Mouse (Mus musculus) mouse embryonic stem cell (cell line): ENCODE data around the gene Kctd10.

ENCODE experiments used
- in situ Hi-C, 2 experiments: fragments of 300-500 bp; cut with MboI; formaldehyde crosslinking; loops; 1 replicate in 1 of 2; 3 replicates in 1 of 2; pipeline ENCODE4 v1.14.3; 2019 to 2020; ENCODE audit warnings: low sequenced_read_pairs in 2 of 2, low pct_unique_long_range_greater_than_20kb in 1 of 2, mixed read lengths in 1 of 2; ENCODE audit not compliant: unreplicated experiment in 1 of 2

The Kctd10 gene

GRCm38 (mm10) chr5:114380209-114381012 is at the start of gene Kctd10, which contains the start of gene Ube3b:
TSS of gene Kctd10 (minus strand) at chr5:114380508.
TSS of gene Ube3b (plus strand) at chr5:114380607.
- in situ Hi-C loops = no loop called here

DNA sequence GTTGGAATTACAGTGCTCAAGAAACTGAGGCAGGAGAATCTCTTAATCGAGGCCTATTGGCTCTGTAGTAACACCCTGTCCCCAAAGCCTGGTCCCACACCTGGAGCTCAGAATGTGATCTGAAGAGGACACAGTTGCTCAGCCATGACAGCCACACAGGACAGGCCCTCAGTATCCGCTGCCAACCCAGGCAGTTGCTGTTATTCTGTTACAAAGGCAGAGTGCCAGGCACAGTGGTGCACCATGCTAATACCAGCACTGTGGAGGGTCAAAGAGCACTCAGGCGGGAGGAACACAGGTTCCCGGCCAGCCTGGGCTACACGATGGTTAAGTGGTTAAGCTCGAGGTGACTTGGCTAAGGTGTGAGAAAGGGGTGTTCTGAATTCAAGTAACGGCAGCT is 49.5 kb upstream of the Kctd10 start:
- in situ Hi-C loops = no loop called here

- in situ Hi-C loops = no loop called here
These were observed 48.3 kb upstream of the Kctd10 start for GRCm38 (mm10) chr5:114428621-114429020.

GRCm38 (mm10) chr5:114426732-114427131 is 46.4 kb upstream of the Kctd10 start:
- in situ Hi-C loops = no loop called here

DNA sequence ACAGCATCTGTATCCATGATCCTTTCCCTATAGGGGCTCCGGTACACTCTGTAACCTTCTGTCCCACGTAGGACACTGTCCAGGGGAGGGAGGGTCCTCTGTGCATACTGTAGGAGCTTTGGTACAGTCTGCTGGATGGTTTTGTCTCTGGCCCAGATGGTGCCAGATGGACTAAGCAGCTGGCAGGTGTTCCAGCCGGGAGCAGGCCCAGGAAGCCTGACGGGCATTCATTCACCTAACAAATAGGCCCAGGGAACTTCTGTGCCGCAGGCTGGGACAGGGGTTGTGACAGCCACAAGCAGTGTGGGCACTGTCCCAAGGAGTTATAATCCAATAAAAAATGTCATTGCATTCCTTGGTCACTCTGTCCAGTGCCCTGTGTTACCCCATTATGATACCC is 43.7 kb upstream of the Kctd10 start:
- in situ Hi-C loops = no loop called here

DNA sequence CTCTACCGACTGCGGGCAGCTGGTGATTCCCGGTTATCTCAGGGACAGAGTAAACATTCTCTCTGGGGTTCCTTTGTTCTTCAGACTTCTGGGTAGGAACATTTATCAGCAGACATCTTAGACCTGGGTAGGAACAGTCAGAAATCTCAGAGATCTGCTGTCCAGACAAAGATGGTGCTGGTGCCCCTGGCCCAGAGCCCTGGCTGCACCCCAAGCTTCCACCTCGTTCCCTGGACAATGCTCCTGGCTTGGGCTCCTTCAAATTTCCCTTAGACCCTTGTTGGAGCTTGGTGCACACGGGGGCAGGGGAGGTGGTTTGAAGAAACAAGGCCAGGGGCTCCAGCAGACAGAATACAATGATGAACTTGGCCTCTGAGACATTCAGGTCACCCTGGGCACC is 42.3 kb upstream of the Kctd10 start:
- in situ Hi-C loops = no loop called here

- in situ Hi-C loops = no loop called here
These were observed 41.4 kb upstream of the Kctd10 start for GRCm38 (mm10) chr5:114421561-114422298.

- in situ Hi-C loops = no loop called here
These were observed 38.2 kb upstream of the Kctd10 start for GRCm38 (mm10) chr5:114418541-114418940.

DNA sequence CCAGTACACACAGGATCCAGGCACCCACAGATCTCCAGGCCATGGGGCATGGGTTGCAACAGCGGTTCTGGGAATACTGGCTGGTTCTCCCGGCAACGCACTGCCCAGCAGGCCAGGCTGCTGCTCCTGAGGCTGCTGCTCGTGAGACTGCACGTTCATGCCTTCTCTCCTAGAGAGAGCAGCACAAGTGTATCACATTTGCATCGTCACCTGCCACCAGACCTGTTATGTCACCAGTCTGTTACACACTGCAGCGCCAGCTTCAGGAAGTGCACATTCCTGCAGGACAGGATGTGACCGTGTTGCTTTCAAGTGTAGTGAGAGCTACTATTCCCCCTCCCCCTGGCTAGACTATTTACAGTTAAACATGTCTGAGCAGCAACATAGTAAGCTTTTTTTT is 36.5 kb upstream of the Kctd10 start:
- in situ Hi-C loops = no loop called here

- in situ Hi-C loops = no loop called here
These were observed 35.3 kb upstream of the Kctd10 start for GRCm38 (mm10) chr5:114415606-114416005.

DNA sequence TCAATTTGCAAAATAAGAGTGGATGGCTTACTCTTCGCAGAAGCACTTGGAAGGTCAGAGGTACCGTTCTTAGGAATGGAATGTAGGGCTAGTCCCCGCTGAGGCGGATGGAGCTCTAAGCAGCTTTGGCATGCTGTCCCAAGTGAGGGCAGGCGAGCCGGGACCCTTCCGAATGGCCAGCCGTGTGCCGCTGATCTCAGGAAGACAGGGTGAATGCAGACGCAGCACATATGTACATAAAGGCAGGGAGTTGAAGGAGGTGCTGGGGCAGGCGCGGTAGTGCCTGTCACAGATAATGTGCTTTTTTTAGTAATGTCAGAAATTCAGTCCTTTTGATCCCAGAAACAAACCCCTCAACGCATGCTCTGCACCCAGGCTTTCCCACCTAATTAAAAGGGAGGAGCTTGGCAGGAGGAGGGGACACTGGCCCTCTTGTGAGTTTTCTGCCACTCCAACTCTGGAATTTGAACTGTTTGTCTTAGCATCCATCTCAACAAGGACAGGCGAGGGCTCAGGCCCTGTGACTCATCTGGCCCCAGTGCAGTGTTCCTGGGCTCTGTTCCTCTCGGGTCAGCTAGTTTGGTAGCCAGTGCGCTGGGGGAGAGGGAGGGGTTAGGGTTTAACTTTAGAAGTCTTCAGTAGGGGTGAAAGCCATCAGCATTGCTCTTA is 32.9 kb upstream of the Kctd10 start:
- in situ Hi-C loops = no loop called here

- in situ Hi-C loops = no loop called here
These were observed 32.2 kb upstream of the Kctd10 start for GRCm38 (mm10) chr5:114412361-114412998.

- in situ Hi-C loops = no loop called here
These were observed 30.1 kb upstream of the Kctd10 start for GRCm38 (mm10) chr5:114410429-114410828.

GRCm38 (mm10) chr5:114408846-114409245 is 28.5 kb upstream of the Kctd10 start:
- in situ Hi-C loops = no loop called here

GRCm38 (mm10) chr5:114407810-114408209 is 27.5 kb upstream of the Kctd10 start:
- in situ Hi-C loops = no loop called here

DNA sequence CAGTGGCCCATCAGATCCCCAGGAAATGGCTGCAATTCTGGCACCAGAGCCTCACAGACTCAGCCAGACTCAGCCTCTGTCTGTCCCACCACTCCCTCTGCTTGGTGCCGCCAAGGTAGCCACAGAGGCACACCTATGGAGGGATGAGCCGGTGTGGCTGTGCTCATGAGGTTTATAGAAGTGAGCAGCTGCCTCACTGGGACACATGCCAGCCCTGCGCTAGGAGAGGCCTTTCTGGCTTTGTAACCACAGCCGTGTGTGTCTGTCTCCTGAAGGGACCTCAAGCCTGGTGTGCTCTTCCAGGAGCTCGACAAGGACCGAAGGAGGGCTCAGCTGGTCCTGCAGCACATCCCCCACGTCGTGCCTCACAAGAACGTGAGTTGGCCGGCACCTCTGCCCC is 27.0 kb upstream of the Kctd10 start:
- in situ Hi-C loops = no loop called here

GRCm38 (mm10) chr5:114406592-114406991 is 26.3 kb upstream of the Kctd10 start:
- in situ Hi-C loops = no loop called here

- in situ Hi-C loops = no loop called here
These were observed 12.9 kb upstream of the Kctd10 start for GRCm38 (mm10) chr5:114393169-114393568.

DNA sequence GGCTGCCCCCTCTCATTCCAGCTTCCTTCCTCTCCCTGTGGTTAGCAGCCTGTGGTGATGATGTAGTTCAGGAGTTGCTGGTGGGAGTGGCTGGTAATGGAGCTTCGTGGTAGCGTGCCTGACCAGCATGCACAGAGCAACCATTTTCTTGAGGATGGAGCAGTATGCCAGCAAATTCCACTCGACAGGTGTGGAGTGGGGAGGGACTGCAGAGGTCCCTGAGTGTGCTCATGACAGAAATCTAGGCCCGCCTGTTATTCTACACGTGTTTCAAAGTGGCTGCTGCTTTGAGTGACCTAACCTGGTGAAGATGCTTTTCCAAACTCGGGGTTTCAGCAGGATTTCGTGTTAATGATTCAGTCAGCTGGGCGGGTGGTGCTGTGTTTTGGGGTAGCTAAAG is 4.1 kb upstream of the Kctd10 start:
- in situ Hi-C loops = no loop called here
